Mouse (Mus musculus): ENCODE results near the gene Cpz. TPM values are rescaled to one million over a fixed set of nuclear protein-coding genes. Genes with fewer than 3 reads are reported as not detected.

The Cpz gene
- not detected for total RNA-seq (2023)

DNA sequence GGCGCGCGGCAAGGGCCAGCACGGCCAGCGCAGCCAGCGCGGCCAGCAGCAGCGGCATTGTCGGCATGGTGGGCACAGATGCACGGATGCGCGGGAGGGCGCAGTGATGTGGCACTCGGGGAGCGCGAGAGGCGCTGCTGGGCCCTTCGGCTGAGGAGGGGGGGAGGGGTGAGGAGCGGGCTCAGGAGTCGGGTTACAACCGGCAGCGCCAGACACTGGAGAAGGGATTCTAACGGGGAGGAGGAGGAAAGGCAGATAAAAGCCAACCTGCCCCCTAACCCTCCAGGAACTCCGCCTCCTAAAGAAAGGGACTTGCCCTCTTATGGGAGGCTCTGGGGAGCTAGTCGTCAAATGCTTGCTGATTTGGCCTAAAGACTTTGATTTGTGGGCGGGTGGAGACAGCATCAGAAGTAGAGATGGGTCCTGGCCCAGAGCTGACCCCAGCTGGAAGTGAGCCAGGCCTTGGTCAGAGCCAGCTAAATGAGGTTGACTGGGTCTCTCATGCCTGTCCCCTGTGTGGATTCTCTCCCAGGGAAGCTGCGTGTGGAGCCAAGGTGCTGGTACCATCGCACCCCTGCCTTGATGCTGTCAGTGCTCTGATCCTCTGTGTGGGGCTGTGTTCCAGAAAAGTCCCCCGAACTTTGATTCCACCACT is at the start of gene Cpz:
Gene Cpz (minus strand): TSS at position 230 of the 655 bp plus-strand sequence.

DNA sequence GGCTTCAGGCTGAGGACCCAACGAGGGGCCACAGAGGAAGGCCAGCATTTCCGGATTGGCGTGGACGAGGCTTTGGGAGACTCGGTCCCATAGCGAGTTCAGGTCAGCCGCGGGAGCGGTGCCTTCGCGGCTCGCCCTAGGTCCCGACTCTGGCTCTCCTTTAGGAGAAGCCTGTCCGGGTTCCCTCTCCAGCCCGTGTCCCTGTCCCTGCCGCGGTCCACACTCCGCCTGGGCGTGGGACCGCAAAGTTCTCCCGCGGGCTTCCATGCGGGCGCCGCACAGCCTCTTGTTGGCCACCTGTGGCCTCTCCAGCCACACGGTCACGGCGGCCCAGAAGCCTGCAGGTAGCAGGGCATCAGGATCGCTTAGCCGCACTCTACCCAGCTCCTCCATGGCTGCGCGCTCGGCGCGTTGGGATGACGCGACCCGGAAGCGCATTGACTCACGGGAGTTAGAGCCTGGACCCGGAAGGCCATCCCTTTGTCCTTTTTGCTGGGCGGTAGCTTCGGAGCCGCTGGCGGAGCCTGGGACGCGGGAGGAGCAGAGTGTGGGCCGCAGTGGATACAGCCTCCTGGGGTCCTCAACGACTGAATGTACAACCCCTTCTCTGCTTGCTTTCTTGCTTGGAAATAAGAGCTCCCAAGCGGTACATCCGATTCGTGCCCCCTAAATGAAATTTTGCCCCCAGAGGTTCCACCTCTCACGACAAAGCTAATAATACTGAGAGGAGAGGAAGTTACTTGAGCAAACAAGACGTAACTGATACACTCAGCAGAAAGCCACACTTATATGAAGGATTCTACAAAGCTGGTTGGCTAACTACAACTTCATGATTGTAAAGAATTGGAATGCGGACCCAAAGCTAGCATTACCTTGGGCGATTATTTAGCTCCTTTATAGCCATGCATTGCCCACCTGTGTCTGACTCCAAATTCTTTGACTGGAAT is 49.4 kb upstream of the Cpz start, which contains the start of gene Trmt44:
Gene Trmt44 (minus strand): TSS at position 418 of the 947 bp plus-strand sequence.

Other genes with a start within 250 kb of the Cpz start
- not detected for gene Adra2c, start 247.4 kb downstream of the Cpz start, total RNA-seq (2023)
- not detected for gene Hmx1, start 136.6 kb downstream of the Cpz start, total RNA-seq (2023)
- 9.4 TPM for gene Trmt44, start 49.4 kb upstream of the Cpz start, total RNA-seq (2023)
- gene Acox3, start 57.3 kb upstream of the Cpz start, total RNA-seq (2023): 42.3 TPM
- not detected for gene Htra3, start 154.1 kb upstream of the Cpz start, total RNA-seq (2023)
- gene Sh3tc1, start 214.3 kb upstream of the Cpz start, total RNA-seq (2023): 2.7 TPM
- gene Ablim2, start 232.2 kb upstream of the Cpz start, total RNA-seq (2023): 5.0 TPM